In the genomic region with DNA sequence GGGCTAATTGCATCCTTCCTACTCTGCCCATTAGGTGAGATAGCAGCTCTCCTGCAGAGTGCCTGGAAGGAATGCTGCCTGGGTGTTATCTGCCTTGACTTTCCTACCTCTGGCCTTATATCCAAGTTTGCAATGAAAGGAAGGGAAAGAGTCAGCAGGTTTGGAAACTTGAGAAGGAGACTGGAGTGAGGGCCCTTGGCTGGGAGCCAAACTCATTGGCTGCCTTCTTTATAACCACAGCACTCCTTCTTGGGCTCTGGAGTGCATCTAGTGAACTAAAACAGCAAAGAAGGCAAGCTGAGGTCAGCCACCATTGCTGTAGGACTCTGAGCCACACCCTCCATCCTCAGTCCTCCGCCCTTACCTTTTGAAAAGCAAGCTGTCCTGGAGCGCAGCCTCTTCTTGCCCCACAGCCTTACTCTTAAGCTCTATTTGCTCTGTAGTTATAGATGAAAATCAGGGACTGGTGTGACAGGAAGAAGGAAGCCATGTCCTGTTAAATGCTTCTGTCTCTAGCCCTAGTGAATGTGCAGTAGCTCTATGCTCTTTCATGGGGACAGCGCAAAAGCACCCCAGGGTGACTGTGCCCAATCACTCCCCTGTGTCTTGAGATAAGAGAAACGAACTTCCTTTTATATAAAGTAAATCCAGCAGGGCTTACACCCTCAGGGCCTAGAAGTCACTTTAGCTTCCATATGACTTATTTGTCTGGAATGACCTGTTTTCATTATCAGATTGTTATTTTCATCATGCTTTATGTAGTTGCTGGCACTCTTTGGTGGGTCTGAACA, we compare ENCODE assay signal across 8 mouse cellular contexts. TPM values are rescaled to one million over a fixed set of nuclear protein-coding genes. Genes with fewer than 3 reads are reported as not detected.
DNase-seq lines count a peak whose midpoint lies in the region; ATAC-seq and TF ChIP-seq lines count a peak whose summit lies in the region.
"Had no signal": no experiment of that assay in that cellular context is flagged by ENCODE, and none has a peak within 500 bp of the region (broad histone marks: within the 10 kb centered on the region; RNA-seq: fewer than 3 reads in every experiment).

No protein-coding gene starts in this region.

- H3K27me3 ChIP-seq in kidney, adult 2 months (replicated peaks; ENCODE audit: control insufficient read depth, insufficient read depth, low read length), result no peaks in the 10 kb centered on the region; the same call in 1 of the 2 replicates
- no peaks in the 10 kb centered on the region for H3K27me3 ChIP-seq in embryonic facial prominence, embryonic 12.5 days
- H3K27me3 ChIP-seq in kidney, embryonic 14.5 days (ENCODE audit: control insufficient read depth, insufficient read depth, low read length), result no peaks in the 10 kb centered on the region

- no peak for TF ChIP-seq POLR2A in kidney, adult 2 months (IDR thresholded peaks at IDR 0.05; ENCODE audit: low read depth, low read length)

- WGBS in kidney, adult 2 months, result 94% methylated on average over 4 of the region's 4 CpGs
- WGBS in embryonic facial prominence, embryonic 12.5 days, result 73% methylated on average over 4 of the region's 4 CpGs
- 77% methylated on average over 4 of the region's 4 CpGs for WGBS in kidney, embryonic 14.5 days

- no peaks in the 10 kb centered on the region for H3K36me3 ChIP-seq in kidney, adult 2 months (ENCODE audit: control insufficient read depth, insufficient read depth, low read length)
- no peaks in the 10 kb centered on the region for H3K36me3 ChIP-seq in embryonic facial prominence, embryonic 12.5 days
- H3K36me3 ChIP-seq in kidney, embryonic 14.5 days (ENCODE audit: control insufficient read depth, insufficient read depth, low read length), result no peaks in the 10 kb centered on the region

- no peak overlapping the region for H3K4me3 ChIP-seq in kidney, adult 2 months (ENCODE audit: insufficient read depth, low read depth, low read length)
- H3K4me3 ChIP-seq in embryonic facial prominence, embryonic 12.5 days, result no peak overlapping the region
- H3K4me3 ChIP-seq in kidney, embryonic 14.5 days (ENCODE audit: low read length), result no peak overlapping the region

- peak; percentile 76; the same call in 1 of the 2 replicates for ATAC-seq in embryonic facial prominence, embryonic 12.5 days (ENCODE audit: insufficient number of reproducible peaks, insufficient read depth, low FRiP score, low TSS enrichment)
- ATAC-seq in kidney, embryonic 14.5 days (ENCODE audit: low FRiP score, low TSS enrichment), result peak; percentile 57

- H3K4me1 ChIP-seq in kidney, adult 2 months (ENCODE audit: control insufficient read depth, insufficient read depth, low read length), result no peaks in the 10 kb centered on the region
- H3K4me1 ChIP-seq in embryonic facial prominence, embryonic 12.5 days, result peaks cover 47% of the 10 kb centered on the region
- peaks cover 14% of the 10 kb centered on the region for H3K4me1 ChIP-seq in kidney, embryonic 14.5 days (ENCODE audit: control insufficient read depth, insufficient read depth, low read length)

- no peaks in the 10 kb centered on the region for H3K9me3 ChIP-seq in embryonic facial prominence, embryonic 12.5 days
- no peaks in the 10 kb centered on the region for H3K9me3 ChIP-seq in kidney, embryonic 14.5 days (ENCODE audit: control insufficient read depth, low read length)

- DNase-seq in kidney, adult 2 months, result peak; percentile 12
- no peak for DNase-seq in kidney, adult 9 months
- DNase-seq in lung, postnatal 36 days, result peak; percentile 76
- DNase-seq in spleen, adult 18-20 months, result no peak
- no peak for DNase-seq in layer of hippocampus, postnatal 14 days (ENCODE audit: low spot score in 2 of 2)

- TF ChIP-seq CTCF in kidney, adult 2 months (conservative IDR thresholded peaks at IDR 0.05; ENCODE audit: insufficient read depth, insufficient read length, low read depth, low read length), result no peak

- no peak overlapping the region for H3K9ac ChIP-seq in embryonic facial prominence, embryonic 12.5 days
- H3K9ac ChIP-seq in kidney, embryonic 14.5 days (ENCODE audit: low read depth, low read length), result no peak overlapping the region
- H3K9ac ChIP-seq: liver, embryonic 14.5 days had no signal

- H3K27ac ChIP-seq in kidney, adult 2 months (ENCODE audit: insufficient read depth, low read depth, low read length), result no peak overlapping the region
- H3K27ac ChIP-seq in embryonic facial prominence, embryonic 12.5 days, result peak overlapping the region; percentile 77
- H3K27ac ChIP-seq in kidney, embryonic 14.5 days (ENCODE audit: low read depth, low read length), result peak overlapping the region; percentile 42
- H3K27ac ChIP-seq: liver, embryonic 14.5 days had no signal

- no peak overlapping the region for H3K4me2 ChIP-seq in embryonic facial prominence, embryonic 12.5 days (replicated peaks)
- H3K4me2 ChIP-seq in kidney, embryonic 14.5 days (replicated peaks; ENCODE audit: low read depth, low read length), result no peak overlapping the region

RNA-seq across cellular contexts. Expression of gene Tgfb3, which starts 55.6 kb away (rescaled TPM):
- 2.6 and 3.3 TPM in 2 replicates for polyA plus RNA-seq in kidney, adult 2 months (2012; rRNA removed)
- 42.9 and 43.9 TPM in 2 replicates for polyA plus RNA-seq in embryonic facial prominence, embryonic 12.5 days (2016; fragmentation: Nextera tagmentation; extraction: Ambion mirVana)
- polyA plus RNA-seq in kidney, embryonic 14.5 days (2014; fragmentation: Nextera tagmentation; extraction: Ambion mirVana), result 12.7 and 17.8 TPM in 2 replicates
- 10 to 100 TPM; 13.1 to 14.2 TPM for total RNA-seq in layer of hippocampus, postnatal 14 days (2021)

RNA-seq across cellular contexts. Expression of gene Ift43, which starts 59.1 kb away (rescaled TPM):
- 21.9 and 27.3 TPM in 2 replicates for polyA plus RNA-seq in kidney, adult 2 months (2012; rRNA removed)
- polyA plus RNA-seq in embryonic facial prominence, embryonic 12.5 days (2016; fragmentation: Nextera tagmentation; extraction: Ambion mirVana), result 82.2 and 84.7 TPM in 2 replicates
- 77.0 and 87.9 TPM in 2 replicates for polyA plus RNA-seq in kidney, embryonic 14.5 days (2014; fragmentation: Nextera tagmentation; extraction: Ambion mirVana)
- 10 to 100 TPM; 11.3 to 12.0 TPM for total RNA-seq in layer of hippocampus, postnatal 14 days (2021)

Comparison
In these comparisons a context has a peak if more than half of its experiments do, and no peak if none do; other contexts are left out.
1. DNase-seq: peak in kidney, adult 2 months (single experiment) and lung, postnatal 36 days (single experiment); none in kidney, adult 9 months (single experiment), spleen, adult 18-20 months (0 of 2) and layer of hippocampus, postnatal 14 days (0 of 2).